8 mouse cellular contexts compared by ENCODE assay signal in the genomic region with DNA sequence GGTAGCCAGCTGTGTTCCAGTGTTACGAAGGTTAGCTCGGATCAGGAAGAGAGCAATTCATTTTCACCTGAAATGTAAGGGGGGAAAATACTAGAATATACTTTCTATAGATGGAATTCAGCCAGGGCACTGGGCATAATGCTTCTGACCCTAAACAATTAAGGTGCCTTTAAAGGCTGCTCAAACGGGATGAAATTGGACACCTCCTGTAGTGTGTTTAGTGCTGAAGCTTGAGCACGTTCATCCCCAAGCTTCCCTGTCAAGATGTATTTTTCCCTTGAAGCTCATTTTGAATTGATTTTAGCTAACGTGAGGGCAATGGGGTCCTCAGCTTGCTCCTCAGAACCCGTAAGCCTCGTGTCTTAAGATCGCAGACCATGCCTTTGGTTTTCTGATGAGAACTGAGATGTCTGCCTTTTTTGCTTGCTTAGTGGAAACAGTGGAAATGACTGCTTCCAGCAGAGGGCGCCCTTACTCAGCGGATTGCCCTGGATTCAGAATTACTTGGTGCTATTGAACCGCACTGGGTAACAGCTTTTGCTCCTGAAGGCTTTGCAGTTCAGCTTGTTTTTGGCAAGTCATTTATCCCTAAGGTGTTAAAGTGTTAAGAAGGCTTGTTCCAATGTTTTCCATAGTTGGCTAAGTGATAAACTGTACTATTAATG.
DNase-seq lines count a peak whose midpoint lies in the region; ATAC-seq and TF ChIP-seq lines count a peak whose summit lies in the region.

No protein-coding gene starts in this region.

- 27% methylated on average over 11 of the region's 11 CpGs for WGBS in hindbrain, embryonic 13.5 days

- H3K9me3 ChIP-seq in hindbrain, embryonic 13.5 days, result no peaks in the 10 kb centered on the region

- no peaks in the 10 kb centered on the region for H3K27me3 ChIP-seq in Patski
- no peaks in the 10 kb centered on the region for H3K27me3 ChIP-seq in hindbrain, embryonic 13.5 days

- H3K4me3 ChIP-seq in hindbrain, embryonic 13.5 days, result no peak overlapping the region

- in situ Hi-C loops in Patski (cut with MboI; ENCODE audit: low pct_unique_long_range_greater_than_20kb), result loop anchor here (10.0 kb wide), 1 partner anchor 1464 kb away; no protein-coding TSS in a partner anchor

- peak; percentile 71 for ATAC-seq in Patski
- peak; percentile 85 for ATAC-seq in hindbrain, embryonic 13.5 days (ENCODE audit: low FRiP score)
- ATAC-seq in megakaryocyte progenitor cell, adult 5-6 weeks (replicated peaks; ENCODE audit: poor library complexity), result peak; percentile 88
- no peak for ATAC-seq in erythroblast, adult 5-6 weeks (replicated peaks; ENCODE audit: low FRiP score, poor library complexity, severe bottlenecking)

- peak overlapping the region; percentile 45 for H3K4me2 ChIP-seq in hindbrain, embryonic 13.5 days

- no peaks in the 10 kb centered on the region for H3K4me1 ChIP-seq in hindbrain, embryonic 13.5 days (replicated peaks)

- peak; percentile 83 for TF ChIP-seq CTCF in Patski (IDR thresholded peaks at IDR 0.05)

- CTCF ChIA-PET in Patski (lab: Charles Lee), result interaction anchor here (0.8 to 1.3 kb wide), 4 partner anchors 9 to 1464 kb away, joined by 3 to 5 read pairs (median 4); no protein-coding TSS in a partner anchor

- POLR2A ChIA-PET in Patski (lab: Charles Lee), result no interaction called here

- H3K27ac ChIP-seq in hindbrain, embryonic 13.5 days, result no peak overlapping the region

- DNase-seq in Patski (ENCODE audit: low read depth, low spot score), result no peak
- peak; percentile 55 to 69 for DNase-seq in cerebellum, adult 18-20 months
- DNase-seq in forelimb bud, embryonic 11.5 days (ENCODE audit: low read depth, low spot score), result peak; percentile 79
- DNase-seq in left cerebral cortex, adult 18-20 months (ENCODE audit: low spot score in 2 of 2), result peak; percentile 80 to 84
- peak; percentile 17 to 55 for DNase-seq in right cerebral cortex, postnatal 36 days (ENCODE audit: low spot score in 2 of 2)

- no peaks in the 10 kb centered on the region for H3K36me3 ChIP-seq in hindbrain, embryonic 13.5 days

- H3K9ac ChIP-seq in hindbrain, embryonic 13.5 days, result no peak overlapping the region
